Mouse (Mus musculus): Measurements from ENCODE around the gene Olfr1079. TPM values are rescaled to one million over a fixed set of nuclear protein-coding genes. Genes with fewer than 3 reads are reported as not detected.
"Not testable (repeated sequence)": the region's sequence is repeated elsewhere in the genome, so short reads cannot be mapped to it uniquely, and the experiment has no call there.

Olfr1079 gene
- polyA plus RNA-seq (2015; fragmentation: Nextera tagmentation; extraction: Ambion mirVana): not detected in 2 replicates

DNA sequence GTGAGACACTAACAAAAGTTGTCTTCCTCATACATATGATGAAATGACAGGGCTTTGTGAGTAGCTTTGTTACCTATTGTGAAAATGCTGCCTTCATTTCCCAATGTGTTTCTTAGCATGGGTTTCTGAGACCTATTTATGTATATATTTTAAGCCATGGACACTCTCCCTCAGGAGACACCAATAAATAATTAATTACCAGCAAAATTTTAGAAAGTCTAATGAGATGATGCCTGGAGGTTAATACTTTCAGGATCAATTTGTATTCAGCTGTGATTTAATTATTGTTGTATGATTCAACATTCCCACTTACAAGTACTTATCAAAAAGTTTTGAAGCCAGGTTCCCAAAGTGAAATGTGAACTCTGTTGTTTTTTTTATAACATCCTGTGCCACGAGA lies at the start of gene Olfr1079:
Gene Olfr1079, minus strand, starts transcription at position 101 of the 400 bp plus-strand sequence.
- Histone ChIP-seq H3K36me3 (no peaks in the 10 kb centered on the region), H3K27ac (replicated peaks) (no peak within 1 kb of the TSS), H3K4me2 (replicated peaks) (no peak within 1 kb of the TSS), H3K27me3 (no peaks in the 10 kb centered on the region), H3K9me3 (no peaks in the 10 kb centered on the region), H3K4me3 (no peak within 1 kb of the TSS), H3K4me1 (no peaks in the 10 kb centered on the region), H3K9ac (replicated peaks) (no peak within 1 kb of the TSS)
- WGBS: 40% methylated on average over 1 of the region's 1 CpGs
- ATAC-seq (replicated peaks): no peak

- not testable (repeated sequence) for H3K9me3 ChIP-seq; H3K36me3 ChIP-seq; ATAC-seq (replicated peaks); H3K4me2 ChIP-seq (replicated peaks); H3K27ac ChIP-seq (replicated peaks); H3K4me1 ChIP-seq; H3K4me3 ChIP-seq; H3K27me3 ChIP-seq; H3K9ac ChIP-seq (replicated peaks)
Observed at GRCm38 (mm10) chr2:86558135-86558534, 15.9 kb upstream of the Olfr1079 start, which contains the start of gene Olfr1080. TSS of gene Olfr1080 (minus strand) at chr2:86558235.

DNA sequence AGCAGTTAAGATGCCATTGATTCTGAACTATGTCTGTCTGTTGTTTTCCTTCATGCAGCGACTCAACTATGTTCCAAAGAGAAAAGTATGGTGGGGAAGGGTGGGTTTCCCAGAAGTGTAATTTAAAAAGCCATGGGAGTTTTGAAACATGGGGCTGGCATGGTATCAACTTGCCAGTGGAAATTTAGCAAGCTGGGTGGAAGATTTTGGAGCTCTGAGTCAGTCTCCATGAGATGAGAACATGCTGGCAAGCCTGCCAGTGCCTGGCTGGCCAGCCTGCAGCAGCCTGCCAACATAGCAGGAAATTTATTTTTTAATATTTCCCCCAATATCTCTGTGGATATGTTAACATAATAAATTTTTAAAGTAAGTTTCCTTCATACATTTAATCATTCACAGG lies 11.3 kb downstream of the Olfr1079 start:
- 74% methylated on average over 1 of the region's 1 CpGs for WGBS
- ATAC-seq (replicated peaks): no peak
- H3K4me2 ChIP-seq (replicated peaks): no peak overlapping the region
- no peaks in the 10 kb centered on the region for H3K9me3 ChIP-seq
- H3K27me3 ChIP-seq: no peaks in the 10 kb centered on the region
- H3K9ac ChIP-seq (replicated peaks): no peak overlapping the region
- H3K4me3 ChIP-seq: no peak overlapping the region
- no peaks in the 10 kb centered on the region for H3K36me3 ChIP-seq
- H3K27ac ChIP-seq (replicated peaks): no peak overlapping the region
- H3K4me1 ChIP-seq: no peaks in the 10 kb centered on the region

GRCm38 (mm10) chr2:86508161-86508560 lies 34.1 kb downstream of the Olfr1079 start, which contains the start of gene Olfr1076:
TSS of gene Olfr1076 (plus strand) at chr2:86508461.
- no peaks in the 10 kb centered on the region for H3K36me3 ChIP-seq
- no peak within 1 kb of the TSS for H3K4me3 ChIP-seq
- H3K9ac ChIP-seq (replicated peaks): no peak within 1 kb of the TSS
- H3K27me3 ChIP-seq: no peaks in the 10 kb centered on the region
- H3K4me2 ChIP-seq (replicated peaks): no peak within 1 kb of the TSS
- 91% methylated on average over 1 of the region's 1 CpGs for WGBS
- no peaks in the 10 kb centered on the region for H3K4me1 ChIP-seq
- no peaks in the 10 kb centered on the region for H3K9me3 ChIP-seq
- H3K27ac ChIP-seq (replicated peaks): no peak within 1 kb of the TSS
- ATAC-seq (replicated peaks): no peak

GRCm38 (mm10) chr2:86487286-86487685 lies 55.0 kb downstream of the Olfr1079 start, which contains the start of gene Olfr228:
TSS of gene Olfr228 (minus strand) at chr2:86487386.
- ATAC-seq (replicated peaks): no peak
- no peak within 1 kb of the TSS for H3K27ac ChIP-seq (replicated peaks)
- no peaks in the 10 kb centered on the region for H3K9me3 ChIP-seq
- no peak within 1 kb of the TSS for H3K4me3 ChIP-seq
- no peaks in the 10 kb centered on the region for H3K36me3 ChIP-seq
- 47% methylated on average over 1 of the region's 1 CpGs for WGBS
- H3K27me3 ChIP-seq: no peaks in the 10 kb centered on the region
- no peaks in the 10 kb centered on the region for H3K4me1 ChIP-seq
- H3K9ac ChIP-seq (replicated peaks): no peak within 1 kb of the TSS
- H3K4me2 ChIP-seq (replicated peaks): no peak within 1 kb of the TSS

Other genes starting within 250 kb of the Olfr1079 start
- gene Olfr1053, start 227.2 kb downstream of the Olfr1079 start, polyA plus RNA-seq (2015; fragmentation: Nextera tagmentation; extraction: Ambion mirVana): not detected in 2 replicates
- not detected in 2 replicates for gene Olfr1054, start 207.0 kb downstream of the Olfr1079 start, polyA plus RNA-seq (2015; fragmentation: Nextera tagmentation; extraction: Ambion mirVana)
- not detected in 2 replicates for gene Olfr1055, start 192.2 kb downstream of the Olfr1079 start, polyA plus RNA-seq (2015; fragmentation: Nextera tagmentation; extraction: Ambion mirVana)
- gene Olfr1056, start 180.0 kb downstream of the Olfr1079 start, polyA plus RNA-seq (2015; fragmentation: Nextera tagmentation; extraction: Ambion mirVana): not detected in 2 replicates
- not detected in 2 replicates for gene Olfr1057, start 164.1 kb downstream of the Olfr1079 start, polyA plus RNA-seq (2015; fragmentation: Nextera tagmentation; extraction: Ambion mirVana)
- gene Olfr1058, start 153.9 kb downstream of the Olfr1079 start, polyA plus RNA-seq (2015; fragmentation: Nextera tagmentation; extraction: Ambion mirVana): not detected in 2 replicates
- gene Olfr1061, start 128.4 kb downstream of the Olfr1079 start, polyA plus RNA-seq (2015; fragmentation: Nextera tagmentation; extraction: Ambion mirVana): not detected in 2 replicates
- not detected in 2 replicates for gene Olfr1062, start 115.7 kb downstream of the Olfr1079 start, polyA plus RNA-seq (2015; fragmentation: Nextera tagmentation; extraction: Ambion mirVana)
- gene Olfr1065, start 91.9 kb downstream of the Olfr1079 start, polyA plus RNA-seq (2015; fragmentation: Nextera tagmentation; extraction: Ambion mirVana): not detected in 2 replicates
- gene Olfr1066, start 86.2 kb downstream of the Olfr1079 start, polyA plus RNA-seq (2015; fragmentation: Nextera tagmentation; extraction: Ambion mirVana): not detected in 2 replicates
- not detected in 2 replicates for gene Olfr228, start 55.1 kb downstream of the Olfr1079 start, polyA plus RNA-seq (2015; fragmentation: Nextera tagmentation; extraction: Ambion mirVana)
- not detected in 2 replicates for gene Olfr1076, start 34.0 kb downstream of the Olfr1079 start, polyA plus RNA-seq (2015; fragmentation: Nextera tagmentation; extraction: Ambion mirVana)
- not detected in 2 replicates for gene Olfr1080, start 15.8 kb upstream of the Olfr1079 start, polyA plus RNA-seq (2015; fragmentation: Nextera tagmentation; extraction: Ambion mirVana)
- not detected in 2 replicates for gene Olfr1082, start 56.5 kb upstream of the Olfr1079 start, polyA plus RNA-seq (2015; fragmentation: Nextera tagmentation; extraction: Ambion mirVana)
- not detected in 2 replicates for gene Olfr1084, start 97.2 kb upstream of the Olfr1079 start, polyA plus RNA-seq (2015; fragmentation: Nextera tagmentation; extraction: Ambion mirVana)
- not detected in 2 replicates for gene Olfr1085, start 119.5 kb upstream of the Olfr1079 start, polyA plus RNA-seq (2015; fragmentation: Nextera tagmentation; extraction: Ambion mirVana)
- not detected in 2 replicates for gene Olfr1086, start 137.6 kb upstream of the Olfr1079 start, polyA plus RNA-seq (2015; fragmentation: Nextera tagmentation; extraction: Ambion mirVana)
- gene Olfr1087, start 155.9 kb upstream of the Olfr1079 start, polyA plus RNA-seq (2015; fragmentation: Nextera tagmentation; extraction: Ambion mirVana): not detected in 2 replicates
- gene Olfr1089, start 191.2 kb upstream of the Olfr1079 start, polyA plus RNA-seq (2015; fragmentation: Nextera tagmentation; extraction: Ambion mirVana): not detected in 2 replicates
- gene Olfr1090, start 216.5 kb upstream of the Olfr1079 start, polyA plus RNA-seq (2015; fragmentation: Nextera tagmentation; extraction: Ambion mirVana): not detected in 2 replicates
- gene Olfr1093, start 240.0 kb upstream of the Olfr1079 start, polyA plus RNA-seq (2015; fragmentation: Nextera tagmentation; extraction: Ambion mirVana): not detected in 2 replicates